Mouse (Mus musculus) lung, embryonic 14.5 days (tissue): ENCODE results near the gene Arhgdia. TPM values are rescaled to one million over a fixed set of nuclear protein-coding genes. Genes with fewer than 3 reads are reported as not detected.
"Not testable (repeated sequence)": the region's sequence is repeated elsewhere in the genome, so short reads cannot be mapped to it uniquely, and the experiment has no call there.

Experiments
- ATAC-seq: fragments of 200-750 bp; cut with Nextera tagmentation; 2 replicates; pipeline ENCODE4 v1.8.0; 2017; ENCODE audit warnings: mild to moderate bottlenecking, moderate TSS enrichment, moderate library complexity; ENCODE audit not compliant: insufficient read depth
- DNase-seq: peaks from one replicate; pipeline ENCODE4 v3.0.0-alpha.2; 2015
- H3K27ac ChIP-seq: fragments of 300-500 bp; sonication (generic); 2 replicates; pipeline ENCODE4 v1.5.1; 2014; ENCODE audit warnings: low read depth, mild to moderate bottlenecking, moderate library complexity
- H3K27me3 ChIP-seq: fragments of 300-500 bp; sonication (generic); 2 replicates; pipeline ENCODE4 v1.6.1; 2014; ENCODE audit warnings: low read length, control low read depth; ENCODE audit not compliant: insufficient read depth
- H3K36me3 ChIP-seq: fragments of 300-500 bp; sonication (generic); 2 replicates; pipeline ENCODE4 v1.6.1; 2014; ENCODE audit warnings: control low read depth; ENCODE audit not compliant: insufficient read depth
- H3K4me1 ChIP-seq: fragments of 300-500 bp; sonication (generic); 2 replicates; pipeline ENCODE4 v1.6.1; 2014; ENCODE audit warnings: antibody characterized with exemption, control low read depth; ENCODE audit not compliant: insufficient read depth
- H3K4me2 ChIP-seq: fragments of 300-500 bp; sonication (generic); 2 replicates; pipeline ENCODE4 v1.6.1; 2014; ENCODE audit warnings: mild to moderate bottlenecking
- H3K4me3 ChIP-seq: fragments of 300-500 bp; sonication (generic); 2 replicates; pipeline ENCODE4 v1.5.1; 2014; ENCODE audit warnings: low read depth, low read length
- H3K9ac ChIP-seq: fragments of 300-500 bp; sonication (generic); 2 replicates; pipeline ENCODE4 v1.6.1; 2014
- H3K9me3 ChIP-seq: fragments of 300-500 bp; sonication (generic); 2 replicates; pipeline ENCODE4 v1.6.1; 2016; ENCODE audit warnings: low read depth, low read length, control low read depth
- CTCF ChIP-seq: IDR thresholded peaks from 2 replicates; pipeline ENCODE4 v1.5.1; 2016; ENCODE audit warnings: antibody characterized with exemption, low read depth
- WGBS: fragments of 180-500 bp; shearing (Covaris S2); extraction: QIAGEN DNeasy Blood & Tissue Kit; methylation state at CpG from one replicate; pipeline ENCODE4 v1.1.7; 2014; 5-methylcytosine and 5-hydroxymethylcytosine counted together
- polyA plus RNA-seq: library from polyadenylated mRNA; unstranded; fragments of >200 nt; fragmentation: Nextera tagmentation; extraction: Ambion mirVana; gene quantifications from 2 replicates; pipeline ENCODE4 v1.2.1, GENCODE M21; 2014

Gene Arhgdia
- polyA plus RNA-seq, 1 experiment from 2014 or later, result 734 TPM

DNA sequence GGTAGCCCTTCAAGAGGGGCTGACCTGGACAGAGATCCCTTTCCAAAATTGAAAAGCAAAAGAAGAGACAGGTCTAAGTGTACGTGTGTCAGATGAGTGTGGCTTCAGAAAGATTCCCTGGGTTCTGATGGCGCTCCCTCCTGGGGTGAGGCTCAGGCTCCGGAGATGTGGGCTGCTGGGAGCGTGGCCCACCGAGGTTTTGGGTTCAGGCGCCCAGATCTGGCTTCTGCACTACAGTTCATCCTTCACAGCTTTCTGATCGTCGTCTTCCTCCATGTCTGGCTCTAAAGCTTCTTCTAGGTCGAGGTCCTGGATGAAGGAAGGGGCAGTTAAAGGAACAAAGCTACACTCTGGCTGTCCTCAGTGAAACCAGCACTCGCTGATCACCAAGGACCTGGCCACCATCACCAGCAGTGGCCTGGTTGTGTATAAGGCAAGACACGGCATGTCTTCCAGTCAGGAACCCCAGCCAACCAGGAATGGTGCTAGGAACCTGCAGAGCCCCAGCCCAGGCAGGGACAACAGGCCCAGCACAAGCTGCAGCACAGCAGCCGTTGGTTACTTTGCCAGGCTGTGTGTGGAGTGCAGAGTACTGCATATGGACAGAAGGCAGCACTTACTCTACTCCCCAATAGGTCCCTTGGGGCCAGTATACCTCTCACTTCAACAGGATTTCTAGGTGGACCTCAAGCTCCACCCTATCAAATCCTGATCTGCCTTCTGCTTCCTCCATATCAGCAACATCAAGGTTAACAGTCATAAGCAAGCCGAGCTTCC is 20.3 kb downstream of the Arhgdia start:
- TF ChIP-seq CTCF, result no peak
- peaks cover 76% of the 10 kb centered on the region for H3K36me3 ChIP-seq
- H3K27me3 ChIP-seq, result no peaks in the 10 kb centered on the region
- H3K27ac ChIP-seq, result no peak overlapping the region
- ATAC-seq (no peak), DNase-seq (no peak)
- no peak overlapping the region for H3K9ac ChIP-seq
- H3K4me3 ChIP-seq, result no peak overlapping the region
- no peaks in the 10 kb centered on the region for H3K4me1 ChIP-seq
- 92% methylated on average over 13 of the region's 13 CpGs for WGBS
- H3K9me3 ChIP-seq, result no peaks in the 10 kb centered on the region
- H3K4me2 ChIP-seq, result no peak overlapping the region

DNA sequence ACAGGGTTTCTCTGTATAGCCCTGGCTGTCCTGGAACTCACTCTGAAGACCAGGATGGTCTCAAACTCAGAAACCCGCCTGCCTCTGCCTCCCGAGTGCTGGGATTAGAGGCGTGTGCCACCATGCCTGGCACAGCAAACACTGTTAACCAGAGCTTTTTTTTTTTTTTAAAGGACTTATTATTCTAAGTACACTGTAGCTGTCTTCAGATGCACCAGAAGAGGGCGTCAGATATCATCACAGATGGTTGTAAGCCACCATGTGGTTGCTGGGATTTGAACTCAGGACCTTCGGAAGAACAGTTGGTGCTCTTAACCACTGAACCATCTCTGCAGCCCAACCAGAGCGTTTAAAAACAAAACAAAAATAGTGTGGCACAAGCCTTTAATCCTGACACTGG is 22.6 kb downstream of the Arhgdia start:
- not testable (repeated sequence) for H3K4me1 ChIP-seq, ATAC-seq, H3K4me3 ChIP-seq, H3K27ac ChIP-seq, H3K9me3 ChIP-seq, H3K27me3 ChIP-seq, H3K4me2 ChIP-seq, H3K9ac ChIP-seq, DNase-seq
- H3K36me3 ChIP-seq, result peaks cover 53% of the 10 kb centered on the region
- 85% methylated on average over 6 of the region's 6 CpGs for WGBS

DNA sequence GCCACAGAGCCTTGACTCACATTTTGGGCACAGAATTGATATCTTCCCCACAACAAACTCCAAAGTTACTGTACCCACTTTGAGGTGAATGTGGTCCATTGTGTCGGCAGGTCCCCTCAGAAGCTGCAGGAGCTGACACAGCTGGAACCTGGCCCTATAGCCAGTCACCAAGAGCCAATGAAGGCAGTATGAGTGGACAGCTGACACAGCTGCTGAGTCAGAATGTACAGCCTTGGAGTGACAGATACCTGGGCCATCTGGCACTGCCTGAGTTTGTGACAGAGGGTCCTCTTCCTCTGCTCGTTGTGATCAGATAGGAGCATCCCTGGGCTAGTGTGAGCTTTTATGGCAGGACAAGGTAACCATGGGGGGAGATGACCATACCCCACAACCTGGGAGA is 26.2 kb downstream of the Arhgdia start:
- no peak for DNase-seq
- peaks cover 17% of the 10 kb centered on the region for H3K36me3 ChIP-seq
- no peak overlapping the region for H3K4me3 ChIP-seq
- 0 out of 2 replicates have a peak, but pooled peaks cover 3% of the 10 kb centered on the region for H3K4me1 ChIP-seq
- no peak for TF ChIP-seq CTCF
- H3K4me2 ChIP-seq, result no peak overlapping the region
- H3K9me3 ChIP-seq, result no peaks in the 10 kb centered on the region
- no peak for ATAC-seq
- no peaks in the 10 kb centered on the region for H3K27me3 ChIP-seq
- 65% methylated on average over 2 of the region's 2 CpGs for WGBS
- H3K27ac ChIP-seq, result no peak overlapping the region
- H3K9ac ChIP-seq, result no peak overlapping the region

DNA sequence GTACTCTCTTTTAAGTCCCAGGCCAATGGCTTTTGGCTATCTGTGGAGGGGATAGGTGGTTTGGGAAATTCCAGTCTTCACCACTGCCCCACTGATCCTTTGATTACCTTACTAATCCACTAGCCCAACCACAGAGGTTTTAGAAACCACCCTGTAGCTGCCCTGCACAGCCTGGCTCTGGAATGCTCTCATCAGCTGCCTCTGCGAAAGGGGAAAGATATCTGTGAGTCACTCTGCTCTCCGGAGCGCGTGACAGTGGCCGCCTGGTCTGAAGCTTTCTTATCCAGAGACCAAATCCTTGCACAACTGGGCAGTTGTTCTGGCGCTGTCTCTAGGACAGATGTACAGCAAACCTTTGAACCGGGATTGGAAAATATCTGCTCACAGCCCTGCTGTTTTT is 26.6 kb downstream of the Arhgdia start:
- no peak overlapping the region for H3K4me2 ChIP-seq
- no peak for TF ChIP-seq CTCF
- DNase-seq (no peak), ATAC-seq (no peak)
- no peaks in the 10 kb centered on the region for H3K9me3 ChIP-seq
- 59% methylated on average over 7 of the region's 7 CpGs for WGBS
- no peak overlapping the region for H3K9ac ChIP-seq
- no peak overlapping the region for H3K4me3 ChIP-seq
- H3K27me3 ChIP-seq, result no peaks in the 10 kb centered on the region
- peaks cover 13% of the 10 kb centered on the region for H3K36me3 ChIP-seq
- no peak overlapping the region for H3K27ac ChIP-seq
- 0 out of 2 replicates have a peak, but pooled peaks cover 7% of the 10 kb centered on the region for H3K4me1 ChIP-seq

DNA sequence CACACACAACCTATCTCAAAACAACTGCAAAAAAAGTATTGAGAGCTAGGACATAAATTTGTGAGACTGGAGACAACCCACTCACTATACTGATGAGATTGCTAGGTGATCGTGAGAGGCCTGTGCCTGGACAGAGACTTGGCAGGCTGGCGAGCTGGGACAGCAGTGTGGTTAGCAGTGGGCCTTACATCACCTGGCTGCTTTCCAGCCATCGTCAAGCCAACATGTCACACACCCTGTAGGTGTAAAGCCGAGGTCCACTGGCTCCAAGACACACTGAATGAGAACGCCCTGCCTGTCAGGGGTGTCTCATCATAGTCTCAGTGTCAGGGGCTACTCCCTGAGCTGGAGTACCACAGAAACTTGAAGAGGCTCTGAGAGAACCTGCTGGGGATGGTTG is 28.7 kb downstream of the Arhgdia start:
- Histone ChIP-seq H3K9me3 (no peaks in the 10 kb centered on the region), H3K27me3 (no peaks in the 10 kb centered on the region), H3K27ac (no peak overlapping the region), H3K36me3 (no peaks in the 10 kb centered on the region), H3K4me3 (no peak overlapping the region), H3K9ac (no peak overlapping the region), H3K4me2 (no peak overlapping the region), H3K4me1 (peaks cover 14% of the 10 kb centered on the region)
- 66% methylated on average over 5 of the region's 5 CpGs for WGBS
- DNase-seq (no peak), ATAC-seq (no peak)
- TF ChIP-seq CTCF, result no peak

DNA sequence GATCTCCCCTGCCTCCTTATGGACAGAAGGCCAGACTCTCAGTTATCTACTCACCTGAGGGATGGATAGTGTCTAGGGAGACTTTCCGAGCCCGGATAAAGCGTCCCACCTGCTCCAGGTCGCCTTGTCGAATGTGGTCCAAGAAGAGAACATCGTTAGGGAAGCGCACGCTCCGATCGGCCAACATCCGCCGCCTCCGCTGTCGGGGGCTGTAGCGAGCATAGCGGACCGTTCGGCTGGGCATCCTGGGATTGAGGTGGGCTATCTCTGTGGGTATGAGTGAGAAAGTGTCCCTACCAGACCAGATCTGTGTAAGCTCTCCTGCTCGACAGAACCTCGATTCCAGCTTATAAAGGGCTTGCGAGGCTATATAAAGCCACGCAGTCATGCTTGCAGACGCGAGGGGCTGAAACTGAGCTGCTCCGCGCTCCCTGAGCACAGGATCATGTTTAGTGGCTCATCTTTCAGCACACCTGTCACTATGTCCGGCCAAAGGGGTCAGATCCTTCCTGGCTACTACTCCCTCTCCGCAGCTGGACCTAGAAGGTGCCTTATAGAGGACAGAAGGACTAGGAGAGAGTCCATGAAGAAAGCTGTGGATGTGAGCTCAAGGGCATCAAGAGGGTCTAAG is 30.5 kb downstream of the Arhgdia start, which contains the start of gene Ppp1r27:
Gene Ppp1r27, minus strand, starts transcription at position 323 of the 631 bp plus-strand sequence.
- TF ChIP-seq CTCF, result no peak
- H3K4me2 ChIP-seq, result peak within 1 kb of the TSS; percentile 96
- peak within 1 kb of the TSS; percentile 98 for H3K4me3 ChIP-seq
- peak within 1 kb of the TSS; percentile 95 for H3K9ac ChIP-seq
- H3K36me3 ChIP-seq, result peaks cover 6% of the 10 kb centered on the region; the same call in 1 of the 2 replicates
- peaks cover 14% of the 10 kb centered on the region for H3K4me1 ChIP-seq
- no peaks in the 10 kb centered on the region for H3K9me3 ChIP-seq
- DNase-seq, result no peak
- peak within 1 kb of the TSS; percentile 96; the same call in 1 of the 2 replicates for H3K27ac ChIP-seq
- WGBS, result 92% methylated on average over 28 of the region's 28 CpGs
- no peaks in the 10 kb centered on the region for H3K27me3 ChIP-seq
- no peak for ATAC-seq

DNA sequence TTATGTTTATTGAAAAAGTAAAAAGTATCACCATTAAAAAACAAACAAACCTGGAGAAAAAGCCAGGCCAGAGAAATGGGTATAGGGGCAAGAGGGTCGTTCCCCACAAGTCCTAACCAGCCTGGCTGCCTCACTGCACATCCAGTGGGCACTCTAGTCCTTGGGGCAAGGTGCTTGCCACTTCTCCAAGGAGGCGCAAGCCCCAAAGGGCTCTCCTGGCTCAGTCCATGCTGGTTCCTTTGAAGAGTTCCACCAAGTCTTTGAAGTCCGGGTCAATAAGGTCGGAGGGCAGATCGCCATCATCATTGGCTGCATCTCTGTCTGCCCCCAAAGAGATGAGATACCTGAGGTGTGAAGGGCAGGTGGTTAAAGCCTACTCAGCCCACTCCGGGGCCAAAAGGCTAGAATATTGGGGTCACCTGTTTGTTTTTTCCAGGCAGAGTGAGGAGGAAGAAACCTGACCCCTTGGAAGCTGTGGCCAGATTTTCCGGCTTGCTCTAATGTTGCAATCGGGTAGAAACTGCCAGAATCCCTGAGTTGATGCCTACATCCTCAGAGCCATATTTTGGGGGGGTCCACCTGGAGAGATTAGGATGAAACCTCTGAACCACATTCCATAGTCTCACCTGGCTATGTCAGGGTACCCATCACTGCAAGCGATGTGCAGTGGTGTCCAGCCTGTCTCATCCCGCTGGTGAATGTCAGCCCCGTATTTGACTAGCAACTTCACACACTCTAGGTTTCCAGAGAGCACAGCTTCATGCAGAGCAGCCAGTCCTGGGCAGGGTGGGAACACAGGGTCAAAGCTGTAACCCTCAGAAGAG is 31.2 kb downstream of the Arhgdia start:
- Histone ChIP-seq H3K27me3 (no peaks in the 10 kb centered on the region), H3K9me3 (no peaks in the 10 kb centered on the region), H3K4me3 (peak overlapping the region; percentile 98), H3K36me3 (peaks cover 12% of the 10 kb centered on the region; the same call in 1 of the 2 replicates), H3K4me1 (peaks cover 14% of the 10 kb centered on the region), H3K4me2 (peak overlapping the region; percentile 96), H3K27ac (peak overlapping the region; percentile 96; the same call in 1 of the 2 replicates), H3K9ac (peak overlapping the region; percentile 95)
- 59% methylated on average over 11 of the region's 11 CpGs for WGBS
- TF ChIP-seq CTCF, result no peak
- ATAC-seq, result peak; percentile 22; the same call in 1 of the 2 replicates
- no peak for DNase-seq
